Mouse (Mus musculus) CH12.LX (cell line): ENCODE data around the gene Plekhn1. TPM values are rescaled to one million over a fixed set of nuclear protein-coding genes. Genes with fewer than 3 reads are reported as not detected.

Experiments
- polyA plus RNA-seq: library from polyadenylated mRNA; unstranded; fragments of >175 nt; gene quantifications from 2 replicates; pipeline ENCODE4 v1.2.1, GENCODE M21; 2012; ENCODE audit warnings: low read depth; ENCODE audit not compliant: insufficient read length
- total RNA-seq, 2 experiments: library from RNA; depleted of rRNA; stranded (reverse); fragments of 300-350 nt in 1 of 2; fragments of >200 nt in 1 of 2; gene quantifications; 2 replicates each; pipeline ENCODE4 v1.2.3; 2012 to 2014

Plekhn1 gene
- total and polyA plus RNA-seq, 3 experiments, result 3.3 to 9.7 (median 6.5) TPM

Other genes with a start within 250 kb of the Plekhn1 start
- gene B3galt6, start 242.2 kb downstream of the Plekhn1 start, total RNA-seq (2012; rRNA removed), result 10.1 and 11.3 TPM in 2 replicates
- gene B3galt6, start 242.2 kb downstream of the Plekhn1 start, total RNA-seq (2014; rRNA removed), result 8.6 and 9.9 TPM in 2 replicates
- gene B3galt6, start 242.2 kb downstream of the Plekhn1 start, polyA plus RNA-seq, result 3.1 and 3.4 TPM in 2 replicates
- 193 and 211 TPM in 2 replicates for gene Sdf4, start 242.0 kb downstream of the Plekhn1 start, total RNA-seq (2012; rRNA removed)
- gene Sdf4, start 242.0 kb downstream of the Plekhn1 start, total RNA-seq (2014; rRNA removed), result 210 and 227 TPM in 2 replicates
- gene Sdf4, start 242.0 kb downstream of the Plekhn1 start, polyA plus RNA-seq, result 167 and 193 TPM in 2 replicates
- 21.7 and 28.2 TPM in 2 replicates for gene Tnfrsf4, start 221.0 kb downstream of the Plekhn1 start, total RNA-seq (2012; rRNA removed)
- gene Tnfrsf4, start 221.0 kb downstream of the Plekhn1 start, total RNA-seq (2014; rRNA removed), result 73.5 and 86.1 TPM in 2 replicates
- 63.8 and 81.1 TPM in 2 replicates for gene Tnfrsf4, start 221.0 kb downstream of the Plekhn1 start, polyA plus RNA-seq
- gene Tnfrsf18, start 208.7 kb downstream of the Plekhn1 start, total RNA-seq (2012; rRNA removed), result 52.1 and 76.1 TPM in 2 replicates
- 48.8 and 50.7 TPM in 2 replicates for gene Tnfrsf18, start 208.7 kb downstream of the Plekhn1 start, total RNA-seq (2014; rRNA removed)
- 38.8 and 48.4 TPM in 2 replicates for gene Tnfrsf18, start 208.7 kb downstream of the Plekhn1 start, polyA plus RNA-seq
- 0.04 TPM in 1 of 2 replicates, not detected in the other for gene Ttll10, start 175.4 kb downstream of the Plekhn1 start, total RNA-seq (2012; rRNA removed)
- not detected in 2 replicates for gene Ttll10, start 175.4 kb downstream of the Plekhn1 start, total RNA-seq (2014; rRNA removed)
- not detected in 2 replicates for gene Ttll10, start 175.4 kb downstream of the Plekhn1 start, polyA plus RNA-seq
- gene 9430015G10Rik, start 124.9 kb downstream of the Plekhn1 start, total RNA-seq (2012; rRNA removed), result 34.3 and 37.7 TPM in 2 replicates
- 29.8 and 31.1 TPM in 2 replicates for gene 9430015G10Rik, start 124.9 kb downstream of the Plekhn1 start, total RNA-seq (2014; rRNA removed)
- 29.8 and 33.2 TPM in 2 replicates for gene 9430015G10Rik, start 124.9 kb downstream of the Plekhn1 start, polyA plus RNA-seq
- 0.21 and 0.29 TPM in 2 replicates for gene Rnf223, start 104.3 kb downstream of the Plekhn1 start, total RNA-seq (2012; rRNA removed)
- gene Rnf223, start 104.3 kb downstream of the Plekhn1 start, total RNA-seq (2014; rRNA removed), result 0.07 and 0.18 TPM in 2 replicates
- gene Rnf223, start 104.3 kb downstream of the Plekhn1 start, polyA plus RNA-seq, result 0.55 and 0.80 TPM in 2 replicates
- gene Agrn, start 37.4 kb downstream of the Plekhn1 start, total RNA-seq (2012; rRNA removed), result 5.0 and 10.6 TPM in 2 replicates
- 1.6 and 1.7 TPM in 2 replicates for gene Agrn, start 37.4 kb downstream of the Plekhn1 start, total RNA-seq (2014; rRNA removed)
- 3.1 and 3.4 TPM in 2 replicates for gene Agrn, start 37.4 kb downstream of the Plekhn1 start, polyA plus RNA-seq
- 4.5 and 6.8 TPM in 2 replicates for gene Isg15, start 34.0 kb downstream of the Plekhn1 start, total RNA-seq (2012; rRNA removed)
- gene Isg15, start 34.0 kb downstream of the Plekhn1 start, total RNA-seq (2014; rRNA removed), result 4.8 TPM in 2 replicates
- gene Isg15, start 34.0 kb downstream of the Plekhn1 start, polyA plus RNA-seq, result 6.0 and 10.4 TPM in 2 replicates
- gene AW011738, start 31.6 kb downstream of the Plekhn1 start, total RNA-seq (2012; rRNA removed), result 0.80 and 1.6 TPM in 2 replicates
- 0.15 TPM in 1 of 2 replicates, not detected in the other for gene AW011738, start 31.6 kb downstream of the Plekhn1 start, total RNA-seq (2014; rRNA removed)
- 0.14 and 0.20 TPM in 2 replicates for gene AW011738, start 31.6 kb downstream of the Plekhn1 start, polyA plus RNA-seq
- gene Perm1, start 19.0 kb downstream of the Plekhn1 start, total RNA-seq (2012; rRNA removed), result 0.04 and 0.08 TPM in 2 replicates
- not detected in 2 replicates for gene Perm1, start 19.0 kb downstream of the Plekhn1 start, total RNA-seq (2014; rRNA removed)
- 0.43 and 0.50 TPM in 2 replicates for gene Perm1, start 19.0 kb downstream of the Plekhn1 start, polyA plus RNA-seq
- 197 and 200 TPM in 2 replicates for gene Noc2l, start 1.2 kb upstream of the Plekhn1 start, total RNA-seq (2012; rRNA removed)
- 157 and 173 TPM in 2 replicates for gene Noc2l, start 1.2 kb upstream of the Plekhn1 start, total RNA-seq (2014; rRNA removed)
- gene Noc2l, start 1.2 kb upstream of the Plekhn1 start, polyA plus RNA-seq, result 244 and 265 TPM in 2 replicates
- 3.5 and 4.1 TPM in 2 replicates for gene Samd11, start 20.8 kb upstream of the Plekhn1 start, total RNA-seq (2012; rRNA removed)
- not detected in 2 replicates for gene Samd11, start 20.8 kb upstream of the Plekhn1 start, total RNA-seq (2014; rRNA removed)
- 0.18 and 0.47 TPM in 2 replicates for gene Samd11, start 20.8 kb upstream of the Plekhn1 start, polyA plus RNA-seq
- gene Vmn2r-ps159, start 96.2 kb upstream of the Plekhn1 start, total RNA-seq (2012; rRNA removed), result 0.04 TPM in 1 of 2 replicates, not detected in the other
- gene Vmn2r-ps159, start 96.2 kb upstream of the Plekhn1 start, total RNA-seq (2014; rRNA removed), result not detected in 2 replicates
- not detected in 2 replicates for gene Vmn2r-ps159, start 96.2 kb upstream of the Plekhn1 start, polyA plus RNA-seq